30 mouse cellular contexts compared by ENCODE assay signal in the genomic region with DNA sequence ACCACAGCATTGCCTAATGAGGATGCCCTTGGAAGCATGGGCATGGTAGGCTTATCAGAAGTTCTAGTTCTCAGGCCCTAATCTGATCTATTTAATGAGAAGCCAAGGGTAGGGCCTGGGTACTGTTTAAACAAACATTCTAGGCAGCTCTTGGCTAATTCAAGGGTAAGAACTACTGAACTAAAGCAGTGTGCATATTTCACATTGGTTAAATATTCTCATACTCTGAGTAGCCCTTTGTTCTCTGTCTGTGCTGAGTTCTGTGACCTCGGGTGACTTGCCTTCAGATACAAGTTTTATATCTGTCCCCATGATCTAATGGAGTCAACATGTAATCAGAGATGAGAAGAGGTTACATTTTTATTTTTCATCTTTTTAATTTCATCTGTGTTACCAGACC. TPM values are rescaled to one million over a fixed set of nuclear protein-coding genes. Genes with fewer than 3 reads are reported as not detected.
A peak's percentile ranks its signal among the peaks of the same experiment; 100 is the strongest.
DNase-seq lines count a peak whose midpoint lies in the region; ATAC-seq and TF ChIP-seq lines count a peak whose summit lies in the region.
"Had no signal": no experiment of that assay in that cellular context is flagged by ENCODE, and none has a peak within 500 bp of the region (broad histone marks: within the 10 kb centered on the region; RNA-seq: fewer than 3 reads in every experiment).

No protein-coding gene starts in this region.

- no peak overlapping the region for H3K4me2 ChIP-seq in intestine, embryonic 14.5 days (ENCODE audit: low read length)
- H3K4me2 ChIP-seq in intestine, postnatal 0 days (replicated peaks; ENCODE audit: low read depth), result no peak overlapping the region
- H3K4me2 ChIP-seq in kidney, embryonic 14.5 days (replicated peaks; ENCODE audit: low read depth, low read length), result no peak overlapping the region
- H3K4me2 ChIP-seq in hindbrain, postnatal 0 days (ENCODE audit: low read depth, low read length), result no peak overlapping the region
- H3K4me2 ChIP-seq: forebrain, embryonic 13.5 days; hindbrain, embryonic 15.5 days; limb, embryonic 12.5 days; liver, embryonic 13.5 days; lung, embryonic 15.5 days; midbrain, embryonic 15.5 days; neural tube, embryonic 12.5 days had no signal

- H3K27me3 ChIP-seq in intestine, embryonic 14.5 days (replicated peaks; ENCODE audit: control insufficient read depth, insufficient read depth, low read length), result no peaks in the 10 kb centered on the region
- no peaks in the 10 kb centered on the region for H3K27me3 ChIP-seq in intestine, postnatal 0 days (replicated peaks; ENCODE audit: control insufficient read depth, insufficient read depth, low read length)
- H3K27me3 ChIP-seq in kidney, embryonic 14.5 days (ENCODE audit: control insufficient read depth, insufficient read depth, low read length), result no peaks in the 10 kb centered on the region
- H3K27me3 ChIP-seq in hindbrain, postnatal 0 days (ENCODE audit: insufficient read depth, low read length), result no peaks in the 10 kb centered on the region
- H3K27me3 ChIP-seq: forebrain, embryonic 13.5 days; hindbrain, embryonic 15.5 days; limb, embryonic 12.5 days; liver, embryonic 13.5 days; lung, embryonic 15.5 days; midbrain, embryonic 15.5 days; neural tube, embryonic 12.5 days had no signal

- ATAC-seq in intestine, embryonic 14.5 days (replicated peaks; ENCODE audit: low FRiP score, low TSS enrichment, low read depth), result 0 out of 2 replicates have a peak, but pooled peaks have one; percentile 47
- ATAC-seq in intestine, postnatal 0 days, result no peak
- ATAC-seq in kidney, embryonic 14.5 days (ENCODE audit: low FRiP score, low TSS enrichment), result 0 out of 2 replicates have a peak, but pooled peaks have one; percentile 28
- no peak for ATAC-seq in hindbrain, postnatal 0 days
- ATAC-seq: forebrain, embryonic 13.5 days; midbrain, embryonic 15.5 days had no signal

- 0 out of 2 replicates have a peak, but pooled peaks cover 4% of the 10 kb centered on the region for H3K4me1 ChIP-seq in intestine, embryonic 14.5 days (replicated peaks; ENCODE audit: control insufficient read depth, insufficient read depth, low read length)
- H3K4me1 ChIP-seq in intestine, postnatal 0 days (replicated peaks; ENCODE audit: control insufficient read depth, insufficient read depth, low read length), result peaks cover 4% of the 10 kb centered on the region
- H3K4me1 ChIP-seq in lung, adult 2 months (ENCODE audit: control insufficient read depth, insufficient read depth, low read length), result no peaks in the 10 kb centered on the region; the same call in none of the 2 replicates
- no peaks in the 10 kb centered on the region for H3K4me1 ChIP-seq in kidney, embryonic 14.5 days (ENCODE audit: control insufficient read depth, insufficient read depth, low read length)
- no peaks in the 10 kb centered on the region for H3K4me1 ChIP-seq in hindbrain, postnatal 0 days (ENCODE audit: insufficient read depth, low read length)
- H3K4me1 ChIP-seq: hindbrain, embryonic 15.5 days; liver, embryonic 13.5 days; lung, embryonic 15.5 days; midbrain, embryonic 15.5 days had no signal

- H3K27ac ChIP-seq in intestine, embryonic 14.5 days (ENCODE audit: low read depth), result no peak overlapping the region
- no peak overlapping the region for H3K27ac ChIP-seq in intestine, postnatal 0 days (ENCODE audit: low read depth, low read length)
- H3K27ac ChIP-seq in kidney, embryonic 14.5 days (ENCODE audit: low read depth, low read length), result no peak overlapping the region
- no peak overlapping the region for H3K27ac ChIP-seq in hindbrain, postnatal 0 days
- H3K27ac ChIP-seq: forebrain, embryonic 13.5 days; hindbrain, embryonic 15.5 days; limb, embryonic 12.5 days; liver, embryonic 13.5 days; midbrain, embryonic 15.5 days; neural tube, embryonic 12.5 days had no signal

- no peak for DNase-seq in intestine, embryonic 14.5 days (ENCODE audit: low spot score)
- DNase-seq in lung, postnatal 25 days (ENCODE audit: low spot score), result peak; percentile 16
- no peak for DNase-seq in lung, adult 2 months
- DNase-seq in kidney, postnatal 25 days, result peak; percentile 40 to 56
- DNase-seq in hindbrain, postnatal 0 days (ENCODE audit: low spot score), result no peak
- DNase-seq in layer of hippocampus, postnatal 14 days (ENCODE audit: low spot score in 2 of 2), result no peak
- DNase-seq: adrenal gland, postnatal 25 days; cerebellum, adult 8-10 months; cerebellum, postnatal 36 days; heart, postnatal 4 days; liver, embryonic 13.5 days; retina, postnatal 1 day; right cerebral cortex, postnatal 25 days; thymus, postnatal 36 days had no signal

- no peak overlapping the region for H3K4me3 ChIP-seq in intestine, embryonic 14.5 days (ENCODE audit: low read depth, low read length)
- no peak overlapping the region for H3K4me3 ChIP-seq in intestine, postnatal 0 days (ENCODE audit: low read depth, low read length)
- H3K4me3 ChIP-seq in lung, adult 2 months (replicated peaks; ENCODE audit: extremely low read depth, low read depth, low read length), result no peak overlapping the region
- no peak overlapping the region for H3K4me3 ChIP-seq in kidney, embryonic 14.5 days (ENCODE audit: low read length)
- no peak overlapping the region for H3K4me3 ChIP-seq in hindbrain, postnatal 0 days (ENCODE audit: low read length)
- H3K4me3 ChIP-seq: forebrain, embryonic 13.5 days; hindbrain, embryonic 15.5 days; limb, embryonic 12.5 days; liver, embryonic 13.5 days; lung, embryonic 15.5 days; midbrain, embryonic 15.5 days; neural tube, embryonic 12.5 days had no signal

- 58% methylated on average over 1 of the region's 1 CpGs for WGBS in intestine, embryonic 14.5 days
- WGBS in intestine, postnatal 0 days, result 28% methylated on average over 1 of the region's 1 CpGs
- WGBS in lung, adult 2 months, result 68% methylated on average over 1 of the region's 1 CpGs
- WGBS in kidney, embryonic 14.5 days, result 49% methylated on average over 1 of the region's 1 CpGs
- WGBS in hindbrain, postnatal 0 days, result 74% methylated on average over 1 of the region's 1 CpGs

- no peaks in the 10 kb centered on the region for H3K36me3 ChIP-seq in intestine, embryonic 14.5 days (ENCODE audit: control insufficient read depth, insufficient read depth, low read length)
- H3K36me3 ChIP-seq in intestine, postnatal 0 days (ENCODE audit: control insufficient read depth, insufficient read depth), result no peaks in the 10 kb centered on the region
- H3K36me3 ChIP-seq in kidney, embryonic 14.5 days (ENCODE audit: control insufficient read depth, insufficient read depth, low read length), result no peaks in the 10 kb centered on the region
- no peaks in the 10 kb centered on the region for H3K36me3 ChIP-seq in hindbrain, postnatal 0 days (ENCODE audit: insufficient read depth, low read length)
- H3K36me3 ChIP-seq: hindbrain, embryonic 15.5 days; limb, embryonic 12.5 days; liver, embryonic 13.5 days; lung, embryonic 15.5 days; midbrain, embryonic 15.5 days; neural tube, embryonic 12.5 days had no signal

- TF ChIP-seq CTCF in intestine, postnatal 0 days (IDR thresholded peaks at IDR 0.05; ENCODE audit: low read depth), result no peak
- TF ChIP-seq CTCF in lung, adult 2 months (IDR thresholded peaks at IDR 0.05; ENCODE audit: insufficient read depth, low read length), result no peak
- no peak for TF ChIP-seq CTCF in hindbrain, postnatal 0 days (IDR thresholded peaks at IDR 0.05; ENCODE audit: low read depth)

- no peak overlapping the region for H3K9ac ChIP-seq in intestine, embryonic 14.5 days (ENCODE audit: low read length)
- no peak overlapping the region for H3K9ac ChIP-seq in intestine, postnatal 0 days (ENCODE audit: low read depth, low read length)
- H3K9ac ChIP-seq in kidney, embryonic 14.5 days (ENCODE audit: low read depth, low read length), result no peak overlapping the region
- H3K9ac ChIP-seq in hindbrain, postnatal 0 days (replicated peaks; ENCODE audit: low read length), result no peak overlapping the region
- H3K9ac ChIP-seq: forebrain, embryonic 13.5 days; hindbrain, embryonic 15.5 days; limb, embryonic 12.5 days; liver, embryonic 13.5 days; lung, embryonic 15.5 days; midbrain, embryonic 15.5 days; neural tube, embryonic 12.5 days had no signal

- H3K9me3 ChIP-seq in intestine, embryonic 14.5 days (ENCODE audit: control insufficient read depth, low read length), result no peaks in the 10 kb centered on the region
- no peaks in the 10 kb centered on the region for H3K9me3 ChIP-seq in intestine, postnatal 0 days (ENCODE audit: control insufficient read depth)
- no peaks in the 10 kb centered on the region for H3K9me3 ChIP-seq in kidney, embryonic 14.5 days (ENCODE audit: control insufficient read depth, low read length)
- H3K9me3 ChIP-seq in hindbrain, postnatal 0 days (ENCODE audit: low read length), result no peaks in the 10 kb centered on the region
- H3K9me3 ChIP-seq: forebrain, embryonic 13.5 days; hindbrain, embryonic 15.5 days; limb, embryonic 12.5 days; liver, embryonic 13.5 days; lung, embryonic 15.5 days; midbrain, embryonic 15.5 days; neural tube, embryonic 12.5 days had no signal

- no peak for TF ChIP-seq POLR2A in lung, adult 2 months (IDR thresholded peaks at IDR 0.05; ENCODE audit: borderline replicate concordance, extremely low read depth, low read depth, low read length)

RNA-seq across cellular contexts. Expression of gene Tas2r119, which starts 15.9 kb away (rescaled TPM):
- not detected in 2 replicates for polyA plus RNA-seq in intestine, embryonic 14.5 days (2014; fragmentation: Nextera tagmentation; extraction: Ambion mirVana)
- not detected in 2 replicates for polyA plus RNA-seq in intestine, postnatal 0 days (2015; fragmentation: Nextera tagmentation; extraction: Ambion mirVana)
- not detected in 2 replicates for polyA plus RNA-seq in lung, adult 2 months (2012; rRNA removed)
- not detected in 2 replicates for polyA plus RNA-seq in kidney, embryonic 14.5 days (2014; fragmentation: Nextera tagmentation; extraction: Ambion mirVana)
- not detected in 2 replicates for total RNA-seq in hindbrain, postnatal 0 days (2014; rRNA removed)
- not detected in 2 replicates for polyA plus RNA-seq in hindbrain, postnatal 0 days (2015; fragmentation: Nextera tagmentation; extraction: Ambion mirVana)
- total RNA-seq in layer of hippocampus, postnatal 14 days (2021), result not detected
- total RNA-seq: adrenal gland, postnatal 25 days; gastrocnemius, adult 18-20 months; gastrocnemius, postnatal 4 days; heart, postnatal 4 days; layer of hippocampus, postnatal 25 days; megakaryocyte-erythroid progenitor cell, adult 5-6 weeks had no signal
- polyA plus RNA-seq: brain, embryonic 14.5 days; embryonic facial prominence, embryonic 14.5 days; forebrain, embryonic 13.5 days; heart, embryonic 16.5 days; hindbrain, embryonic 15.5 days; limb, embryonic 12.5 days; liver, embryonic 13.5 days; lung, embryonic 15.5 days; midbrain, embryonic 15.5 days; neural tube, embryonic 12.5 days; spleen, adult 2 months had no signal

RNA-seq across cellular contexts. Expression of gene Sema5a, which starts 51.7 kb away (rescaled TPM):
- polyA plus RNA-seq in intestine, embryonic 14.5 days (2014; fragmentation: Nextera tagmentation; extraction: Ambion mirVana), result 24.8 and 24.9 TPM in 2 replicates
- 4.9 and 5.1 TPM in 2 replicates for polyA plus RNA-seq in intestine, postnatal 0 days (2015; fragmentation: Nextera tagmentation; extraction: Ambion mirVana)
- polyA plus RNA-seq in lung, adult 2 months (2012; rRNA removed), result 7.6 and 10.1 TPM in 2 replicates
- 19.1 and 30.2 TPM in 2 replicates for polyA plus RNA-seq in kidney, embryonic 14.5 days (2014; fragmentation: Nextera tagmentation; extraction: Ambion mirVana)
- 40.0 and 43.7 TPM in 2 replicates for total RNA-seq in hindbrain, postnatal 0 days (2014; rRNA removed)
- polyA plus RNA-seq in hindbrain, postnatal 0 days (2015; fragmentation: Nextera tagmentation; extraction: Ambion mirVana), result 8.0 and 8.8 TPM in 2 replicates
- total RNA-seq in layer of hippocampus, postnatal 14 days (2021), result 100 to 1,000 TPM in 1 of 2 experiments, 10 to 100 TPM in 1; 98.0 to 101 TPM
- total RNA-seq: megakaryocyte-erythroid progenitor cell, adult 5-6 weeks had no signal

Comparison
In these comparisons a context has a peak if more than half of its experiments do, and no peak if none do; other contexts are left out.
1. ATAC-seq: peak in intestine, embryonic 14.5 days (single experiment) and kidney, embryonic 14.5 days (single experiment); none in intestine, postnatal 0 days (single experiment) and hindbrain, postnatal 0 days (single experiment).
2. DNase-seq: peak in lung, postnatal 25 days (single experiment) and kidney, postnatal 25 days (2 of 2); none in intestine, embryonic 14.5 days (single experiment), lung, adult 2 months (single experiment), hindbrain, postnatal 0 days (single experiment) and layer of hippocampus, postnatal 14 days (0 of 2).